Mouse (Mus musculus): ENCODE results near the gene Rgl1. TPM values are rescaled to one million over a fixed set of nuclear protein-coding genes. Genes with fewer than 3 reads are reported as not detected.

The Rgl1 gene
- total RNA-seq, 2 experiments from 2014 or later: 12.1 TPM

GRCm38 (mm10) chr1:152506726-152507125, 259.4 kb downstream of the Rgl1 start:
- DNase-seq: peak; percentile 52

- DNase-seq: no peak
Measured at GRCm38 (mm10) chr1:152506175-152506574, 260.0 kb downstream of the Rgl1 start.

GRCm38 (mm10) chr1:152499802-152500201, 266.3 kb downstream of the Rgl1 start:
- no peak for DNase-seq

GRCm38 (mm10) chr1:152497581-152497980, 268.6 kb downstream of the Rgl1 start:
- peak; percentile 23 for DNase-seq

GRCm38 (mm10) chr1:152496831-152497230, 269.3 kb downstream of the Rgl1 start:
- no peak for DNase-seq

GRCm38 (mm10) chr1:152492258-152492657, 273.9 kb downstream of the Rgl1 start:
- DNase-seq: no peak

- no peak for DNase-seq
Measured at GRCm38 (mm10) chr1:152490842-152491241, 275.3 kb downstream of the Rgl1 start.

- peak; percentile 9 for DNase-seq
Measured at GRCm38 (mm10) chr1:152476126-152476525, 290.0 kb downstream of the Rgl1 start.

- no peak for DNase-seq
Measured at GRCm38 (mm10) chr1:152468443-152468842, 297.7 kb downstream of the Rgl1 start.

Other genes with a start within 250 kb of the Rgl1 start
- not detected for gene Apobec4, start 15.8 kb downstream of the Rgl1 start, total RNA-seq (2021)
- gene Arpc5, start 191 bp upstream of the Rgl1 start, total RNA-seq (2021): 10 to 100 TPM; 13.6 to 18.5 TPM
- 1 to 10 TPM; 1.2 TPM for gene Ncf2, start 33.8 kb upstream of the Rgl1 start, total RNA-seq (2021)
- gene Smg7, start 136.3 kb upstream of the Rgl1 start, total RNA-seq (2021): 10 to 100 TPM; 30.3 to 31.5 TPM
- under 1 TPM; 0.38 to 0.72 TPM for gene Nmnat2, start 188.6 kb upstream of the Rgl1 start, total RNA-seq (2021)

Measured in gastrocnemius, postnatal 25 days (tissue).